Mouse (Mus musculus) liver, postnatal 0 days (tissue): ENCODE results near the gene Slc10a1.

ENCODE experiments used
- CTCF ChIP-seq: sonication (generic); IDR thresholded peaks from 2 replicates; pipeline ENCODE4 v1.5.1; 2016; ENCODE audit warnings: antibody characterized with exemption, low read depth
- EP300 ChIP-seq: IDR thresholded peaks from 2 replicates; pipeline ENCODE4 v1.6.1; 2016; ENCODE audit warnings: antibody characterized with exemption, low read depth, mild to moderate bottlenecking

GRCm38 (mm10) chr12:80968605-80969004 is at the start of gene Slc10a1:
- TF ChIP-seq CTCF = no peak
- TF ChIP-seq EP300 = no peak
